Mouse (Mus musculus): Measurements from ENCODE around the gene Rbp4.

- TF ChIP-seq POLR2A (IDR thresholded peaks at IDR 0.05; ENCODE audit: low read depth, low read length), result no peak
- TF ChIP-seq CTCF (IDR thresholded peaks at IDR 0.05; ENCODE audit: extremely low read depth, insufficient read length, insufficient replicate concordance, low read depth, low read length), result no peak
Measured at GRCm38 (mm10) chr19:38085841-38086240, 39.2 kb downstream of the Rbp4 start.

Measured in small intestine, adult 2 months (tissue).